Mouse (Mus musculus) bone marrow, adult 2 months (tissue): ENCODE results near the gene Tmem256.

Source experiments
- CTCF ChIP-seq: fragments of 200-500 bp; IDR thresholded peaks from 2 replicates; pipeline ENCODE4 v1.5.1; 2011; ENCODE audit warnings: low read length, control low read depth; ENCODE audit not compliant: control insufficient read depth, insufficient read depth
- POLR2A ChIP-seq: fragments of 200-500 bp; IDR thresholded peaks from 2 replicates; pipeline ENCODE4 v1.6.1; 2011; ENCODE audit warnings: low read depth, mild to moderate bottlenecking, control low read depth, low read length, borderline replicate concordance; ENCODE audit not compliant: control insufficient read depth

DNA sequence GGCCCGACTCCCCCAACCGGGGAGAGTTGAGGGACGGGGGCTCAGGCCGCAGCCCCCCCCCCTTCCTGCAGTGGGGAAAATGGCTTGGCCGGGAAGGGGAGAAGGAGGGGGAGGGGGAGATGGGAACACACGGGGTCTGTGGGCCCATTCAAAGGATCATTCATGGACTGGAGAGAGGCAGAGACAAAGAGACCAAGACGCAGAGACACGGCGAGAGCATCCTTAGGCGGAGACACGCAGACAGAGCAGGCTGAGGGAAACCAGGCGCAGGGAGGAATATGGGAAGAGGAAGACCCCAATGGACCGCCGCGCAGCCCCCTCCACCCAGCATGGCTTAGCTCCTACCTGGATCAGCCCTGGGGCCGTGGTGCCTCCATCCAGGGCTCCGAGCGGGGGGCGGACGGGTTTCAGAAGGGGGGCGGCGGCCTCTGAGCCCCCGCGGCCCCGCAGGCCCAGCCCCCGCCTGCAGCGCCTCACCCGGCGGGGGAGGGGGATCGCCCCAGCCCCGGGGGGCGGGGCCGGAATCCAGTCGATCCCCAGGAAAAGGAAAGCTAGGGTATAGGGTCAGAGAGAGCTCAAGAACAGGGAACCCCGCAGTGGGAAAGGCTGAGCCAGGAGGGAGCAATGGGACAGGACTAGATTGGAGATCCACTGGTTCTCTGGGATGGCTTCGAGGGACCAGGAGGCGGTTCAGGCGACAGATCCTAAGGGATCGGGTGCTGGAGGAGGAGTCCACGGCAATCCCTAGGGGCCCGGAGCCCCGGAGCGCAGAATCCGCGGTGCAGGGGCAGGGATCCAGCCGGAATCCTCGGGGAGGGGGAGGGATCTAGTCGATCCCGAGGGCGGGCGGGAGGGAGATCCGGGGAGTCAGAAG lies 1.4 kb upstream of the Tmem256 start:
- TF ChIP-seq CTCF (no peak), POLR2A (no peak)
